Mouse (Mus musculus) CD8-positive naive resting alpha-beta T cell, adult 2 months (primary cell): Measurements from ENCODE around the gene Cfap161.

Source experiments
- DNase-seq, 2 experiments: peaks; one replicate each; pipeline ENCODE4 v3.0.0; 2022; ENCODE audit warnings: low read depth in 2 of 2, low spot score in 2 of 2

Gene Cfap161

GRCm38 (mm10) chr7:83802509-83802908 lies 7.8 kb upstream of the Cfap161 start:
- no peak for DNase-seq

- no peak for DNase-seq
These were observed 7.3 kb upstream of the Cfap161 start for GRCm38 (mm10) chr7:83802007-83802406.

GRCm38 (mm10) chr7:83801483-83801875 lies 6.8 kb upstream of the Cfap161 start:
- DNase-seq = no peak

- DNase-seq = no peak
These were observed 6.1 kb upstream of the Cfap161 start for GRCm38 (mm10) chr7:83800561-83801482.

- no peak for DNase-seq
These were observed 5.4 kb upstream of the Cfap161 start for GRCm38 (mm10) chr7:83800071-83800470.

- no peak for DNase-seq
These were observed 3.3 kb upstream of the Cfap161 start for GRCm38 (mm10) chr7:83798004-83798403.

- no peak for DNase-seq
These were observed 1.5 kb upstream of the Cfap161 start for GRCm38 (mm10) chr7:83796177-83796576.

GRCm38 (mm10) chr7:83794006-83794683 lies 535 bp downstream of the Cfap161 start:
- no peak for DNase-seq

- no peak for DNase-seq
These were observed 13.8 kb downstream of the Cfap161 start for GRCm38 (mm10) chr7:83780881-83781280.

- no peak for DNase-seq
These were observed 14.7 kb downstream of the Cfap161 start for GRCm38 (mm10) chr7:83780026-83780425.

GRCm38 (mm10) chr7:83779028-83779427 lies 15.7 kb downstream of the Cfap161 start:
- DNase-seq = no peak

GRCm38 (mm10) chr7:83778516-83778915 lies 16.2 kb downstream of the Cfap161 start:
- no peak for DNase-seq

GRCm38 (mm10) chr7:83774721-83775120 lies 20.0 kb downstream of the Cfap161 start:
- no peak for DNase-seq

- no peak for DNase-seq
These were observed 31.0 kb downstream of the Cfap161 start for GRCm38 (mm10) chr7:83763674-83764073.

GRCm38 (mm10) chr7:83762336-83762735 lies 32.3 kb downstream of the Cfap161 start:
- DNase-seq = no peak

- DNase-seq = no peak
These were observed 43.6 kb downstream of the Cfap161 start for GRCm38 (mm10) chr7:83751055-83751454.

- no peak for DNase-seq
These were observed 46.3 kb downstream of the Cfap161 start for GRCm38 (mm10) chr7:83748405-83748804.

- DNase-seq = no peak
These were observed 48.5 kb downstream of the Cfap161 start for GRCm38 (mm10) chr7:83746107-83746687.

- DNase-seq = no peak
These were observed 49.1 kb downstream of the Cfap161 start, which contains the start of gene Il16 for GRCm38 (mm10) chr7:83745413-83746106. TSS of gene Il16 (minus strand) at chr7:83745726.

GRCm38 (mm10) chr7:83745065-83745412 lies 49.6 kb downstream of the Cfap161 start:
- no peak for DNase-seq

- DNase-seq = no peak
These were observed 50.4 kb downstream of the Cfap161 start for GRCm38 (mm10) chr7:83744250-83744649.
